Mouse (Mus musculus) layer of hippocampus, postnatal 25 days (tissue): ENCODE results near the gene Txlnb. TPM values are rescaled to one million over a fixed set of nuclear protein-coding genes. Genes with fewer than 3 reads are reported as not detected.
A peak's percentile ranks its signal among the peaks of the same experiment; 100 is the strongest.
"Not testable (repeated sequence)": the region's sequence is repeated elsewhere in the genome, so short reads cannot be mapped to it uniquely, and the experiment has no call there.

Experiments
- DNase-seq, 2 experiments: peaks; one replicate each; pipeline ENCODE4 v3.0.0; 2022; ENCODE audit warnings: mixed read lengths in 2 of 2, low spot score in 1 of 2; ENCODE audit errors: extremely low spot score in 1 of 2
- total RNA-seq, 2 experiments: library from RNA; stranded (reverse); gene quantifications; 2 replicates each; pipeline ENCODE4 v1.2.3; 2021

Gene Txlnb
- under 1 TPM; 0.28 to 0.34 TPM for total RNA-seq

GRCm38 (mm10) chr10:17795767-17796631 is at the start of gene Txlnb:
Gene Txlnb, plus strand, starts transcription at chr10:17796226.
- DNase-seq = peak in 1 of 2 experiments; percentile 15

DNA sequence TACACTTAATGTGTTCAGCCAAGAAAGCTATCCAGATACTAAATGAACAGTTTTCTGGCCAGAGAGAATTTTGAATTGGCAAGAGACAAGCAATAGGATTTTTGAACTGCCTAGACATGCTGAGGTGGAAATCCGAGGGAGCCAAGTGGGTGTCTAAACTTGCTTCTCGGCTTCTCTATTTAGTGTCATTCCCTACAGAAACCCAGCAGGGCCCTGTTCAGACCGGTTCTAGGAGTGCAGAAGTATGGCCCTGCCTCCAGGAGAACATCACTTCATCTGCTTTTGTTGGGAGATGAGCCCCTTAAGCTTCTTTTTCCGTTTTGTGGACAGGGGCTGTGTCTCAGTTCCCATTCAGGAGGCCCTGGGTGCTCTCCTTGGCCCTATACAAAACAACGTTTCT is 43.5 kb upstream of the Txlnb start:
- no peak for DNase-seq

DNA sequence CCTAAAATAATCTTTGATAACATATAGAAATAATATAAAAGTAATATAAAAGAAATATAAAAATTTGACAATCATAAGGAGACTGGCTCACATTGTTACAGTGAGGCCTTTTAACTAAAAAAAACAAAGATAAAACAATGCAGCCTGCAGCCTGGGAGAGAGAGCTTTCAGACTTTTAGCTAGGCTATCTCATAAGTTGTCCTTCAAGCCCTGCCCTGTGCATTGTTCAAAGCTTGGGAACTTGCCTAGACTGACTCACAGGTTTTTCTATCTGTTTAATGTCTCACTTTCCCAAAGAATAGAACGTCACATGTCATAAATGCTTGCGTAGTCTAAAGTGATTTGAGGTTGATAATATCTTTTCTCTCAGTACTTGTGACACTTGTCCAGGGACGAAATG is 36.3 kb upstream of the Txlnb start:
- DNase-seq = no peak

DNA sequence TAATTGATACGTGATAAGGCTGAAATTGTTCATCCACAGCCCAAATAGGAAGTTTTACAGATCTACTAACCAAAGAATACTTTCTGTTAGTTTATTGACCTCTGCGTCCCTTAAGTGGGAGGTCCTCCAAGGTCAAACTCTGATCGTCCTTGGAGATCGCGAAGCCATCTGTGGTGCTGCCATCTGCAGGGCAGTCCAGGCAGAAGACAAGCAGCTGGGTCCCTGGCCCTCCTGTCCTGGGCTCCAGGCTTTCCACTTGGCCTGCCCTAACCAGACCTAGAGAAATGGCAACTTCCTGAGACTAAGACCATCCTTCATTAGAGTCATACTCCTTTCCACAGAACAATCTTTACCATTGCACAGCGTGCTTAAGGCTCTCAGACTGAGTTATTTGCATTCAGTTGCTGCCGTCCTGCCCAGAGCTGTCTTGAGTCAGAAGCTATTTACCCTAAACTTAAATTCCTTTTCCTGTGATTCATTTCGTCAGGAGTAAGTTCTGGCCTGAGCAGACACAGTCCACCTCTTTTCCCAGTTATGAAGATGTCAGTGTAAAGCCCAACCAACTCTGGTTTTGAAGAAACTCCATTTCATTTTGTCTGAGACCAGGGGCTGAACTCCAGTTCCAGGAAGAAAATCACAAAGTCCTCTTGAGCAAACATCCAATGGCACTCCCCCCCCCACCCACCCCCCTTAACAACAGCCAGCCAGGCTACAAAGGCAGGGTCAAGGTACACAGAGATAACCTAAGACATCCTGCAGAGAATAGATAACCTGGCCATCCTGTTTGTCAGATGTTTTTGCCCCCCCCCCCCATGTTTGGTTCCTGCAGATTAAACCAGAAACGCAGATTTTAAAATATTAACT is 35.0 kb upstream of the Txlnb start:
- no peak for DNase-seq

DNA sequence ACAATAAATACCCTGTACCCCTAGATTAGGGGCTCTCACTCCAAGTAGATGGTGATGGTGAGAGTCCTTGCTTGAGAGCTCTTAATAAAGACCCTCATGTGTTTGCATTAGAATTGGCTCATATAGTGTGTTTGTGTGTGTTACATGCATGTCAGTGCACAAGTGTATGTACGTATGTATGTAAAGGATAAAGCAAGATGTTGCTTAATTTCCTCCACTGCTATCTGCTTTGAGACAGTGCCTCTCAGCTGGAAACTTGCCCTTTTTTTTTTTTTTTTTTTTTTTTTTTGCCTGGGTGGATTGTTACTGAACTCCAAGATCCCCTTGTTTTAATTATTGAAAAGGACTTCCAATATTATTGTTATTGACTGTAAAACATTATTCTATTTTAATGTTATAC is 34.4 kb upstream of the Txlnb start:
- no peak for DNase-seq

DNA sequence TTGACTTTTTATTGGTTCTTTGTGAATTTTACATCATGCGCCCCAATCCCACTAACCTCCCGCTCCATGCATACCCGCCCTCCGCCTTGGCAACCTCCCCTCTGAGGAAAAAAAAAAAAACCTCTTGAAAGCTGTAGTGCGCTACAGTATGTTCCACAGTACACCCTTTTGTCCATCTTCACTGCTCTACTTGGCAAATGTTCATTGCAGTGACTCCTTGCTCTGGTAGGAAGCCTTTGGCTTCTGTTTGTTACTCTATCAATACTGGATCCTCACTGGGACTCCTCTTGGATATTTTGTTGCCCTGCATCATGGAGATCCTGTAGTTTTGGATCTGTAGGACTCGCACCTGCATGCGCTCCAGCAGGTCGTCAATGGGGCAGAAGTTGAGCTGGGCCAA is 33.1 kb upstream of the Txlnb start:
- no peak for DNase-seq

- no peak for DNase-seq
These were observed 26.2 kb upstream of the Txlnb start for GRCm38 (mm10) chr10:17769856-17770255.

DNA sequence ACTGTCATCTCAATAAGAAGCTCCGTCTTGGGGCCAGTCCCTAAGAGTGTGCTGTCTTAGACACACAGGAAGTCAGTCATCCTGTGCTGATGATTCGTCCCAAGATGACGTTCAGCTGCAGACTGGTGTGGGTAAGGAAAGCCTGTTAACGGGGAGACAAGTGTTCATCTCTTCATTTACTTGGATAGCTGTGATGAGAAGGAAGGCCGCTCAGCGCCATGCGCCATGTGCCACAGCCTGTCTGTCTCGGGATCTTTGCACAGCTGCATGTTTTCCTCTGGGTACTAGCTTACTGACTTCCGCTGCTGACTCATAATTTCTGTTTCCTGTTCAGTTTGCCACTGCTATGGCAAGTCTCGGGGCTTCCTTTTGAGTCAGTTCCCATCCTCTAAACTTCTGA is 23.7 kb upstream of the Txlnb start:
- no peak for DNase-seq

- no peak for DNase-seq
These were observed 21.7 kb upstream of the Txlnb start for GRCm38 (mm10) chr10:17774366-17774765.

DNA sequence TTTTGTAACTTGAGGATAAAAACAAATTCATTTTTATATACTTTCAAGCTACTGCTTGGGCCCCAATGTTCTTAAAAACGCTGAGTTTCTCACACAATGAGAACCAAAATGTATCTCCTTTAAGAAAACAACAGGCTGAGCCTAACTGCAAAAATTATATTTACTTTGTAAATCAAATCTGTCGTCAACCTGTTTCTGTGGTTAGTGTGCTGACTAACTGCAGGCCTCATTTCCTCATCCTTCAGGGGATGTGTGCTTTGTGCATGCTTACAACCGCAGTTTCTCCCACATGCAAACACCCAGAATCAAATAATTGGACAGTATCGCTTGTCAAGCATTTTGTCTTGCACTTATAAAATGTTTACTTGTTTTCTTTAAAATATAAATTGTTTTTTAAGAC is 20.9 kb upstream of the Txlnb start:
- DNase-seq = no peak

DNA sequence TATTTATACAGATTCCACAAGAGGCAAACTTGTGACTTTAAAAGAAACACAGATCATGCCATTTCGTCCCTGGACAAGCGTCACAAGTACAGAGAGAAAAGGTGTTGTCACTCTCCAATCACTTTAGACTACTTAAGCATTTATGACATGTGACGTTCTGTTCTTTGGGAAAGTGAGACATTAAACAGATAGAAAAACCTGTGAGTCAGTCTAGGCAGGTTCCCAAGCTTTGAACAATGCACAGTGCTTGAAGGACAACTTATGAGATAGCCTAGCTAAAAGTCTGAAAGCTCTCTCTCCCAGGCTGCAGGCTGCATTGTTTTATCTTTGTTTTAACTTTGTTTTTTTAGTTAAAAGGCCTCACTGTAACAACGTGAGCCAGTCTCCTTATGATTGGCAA is 19.3 kb upstream of the Txlnb start:
- not testable (repeated sequence) for DNase-seq

GRCm38 (mm10) chr10:17786771-17787170 is 9.3 kb upstream of the Txlnb start:
- DNase-seq = no peak

DNA sequence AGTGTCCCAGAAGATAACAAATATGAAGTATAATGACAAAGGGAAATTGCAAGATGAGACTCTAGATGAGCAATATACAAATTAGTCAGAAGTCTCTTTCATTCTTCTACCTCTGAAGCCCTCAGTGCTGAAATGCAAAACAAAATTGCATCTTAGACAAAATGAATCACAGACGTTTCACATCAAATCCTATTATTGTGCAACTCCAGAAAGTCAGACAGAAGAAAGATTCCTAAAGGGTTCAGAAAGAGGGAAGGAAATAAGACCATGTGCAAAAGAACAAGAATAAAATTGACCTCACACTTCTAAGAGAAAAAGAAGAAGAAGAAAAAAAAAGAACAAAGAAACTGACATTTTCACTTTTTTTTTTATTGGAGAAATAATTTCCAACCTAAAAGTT is 8.1 kb upstream of the Txlnb start:
- no peak for DNase-seq

DNA sequence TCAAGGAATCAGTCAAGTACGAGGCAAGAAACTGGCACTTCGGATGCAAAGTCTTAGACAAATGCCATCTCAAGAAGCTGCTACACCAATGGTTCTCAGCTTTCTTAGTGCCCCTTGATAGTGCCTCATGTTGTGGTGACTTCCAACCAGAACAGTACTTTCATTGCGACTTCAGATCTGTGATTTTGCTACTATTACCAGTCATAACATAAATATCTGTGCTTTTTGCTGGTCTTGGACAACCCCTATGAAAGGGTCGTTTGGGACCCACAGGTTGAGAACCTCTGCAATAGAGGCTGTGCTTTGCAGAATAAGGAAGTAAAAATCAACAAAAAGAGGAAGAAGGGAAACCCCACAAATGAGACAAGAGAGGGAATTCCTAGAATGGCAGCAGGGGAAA is 7.7 kb upstream of the Txlnb start:
- no peak for DNase-seq

GRCm38 (mm10) chr10:17793926-17794325 is 2.1 kb upstream of the Txlnb start:
- no peak for DNase-seq

DNA sequence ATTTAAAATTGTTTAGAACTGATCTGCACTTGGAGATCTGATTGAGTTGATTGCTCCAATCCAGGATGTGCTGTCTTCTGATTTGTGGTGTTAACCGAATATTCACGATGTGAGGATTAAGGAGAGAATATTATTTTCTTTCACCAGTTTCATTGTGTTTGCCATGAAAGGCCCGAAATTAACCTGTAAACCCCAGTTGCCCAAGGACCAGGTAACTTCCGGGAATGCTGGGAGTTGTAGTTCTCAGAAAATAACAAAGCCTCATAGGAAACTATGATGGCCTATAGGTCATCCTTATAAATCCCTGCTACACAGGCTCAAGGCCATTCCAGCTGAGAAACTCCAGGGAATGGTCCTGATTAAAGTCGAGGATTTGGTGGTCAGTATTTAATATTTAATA is 1.6 kb upstream of the Txlnb start:
- DNase-seq = no peak

DNA sequence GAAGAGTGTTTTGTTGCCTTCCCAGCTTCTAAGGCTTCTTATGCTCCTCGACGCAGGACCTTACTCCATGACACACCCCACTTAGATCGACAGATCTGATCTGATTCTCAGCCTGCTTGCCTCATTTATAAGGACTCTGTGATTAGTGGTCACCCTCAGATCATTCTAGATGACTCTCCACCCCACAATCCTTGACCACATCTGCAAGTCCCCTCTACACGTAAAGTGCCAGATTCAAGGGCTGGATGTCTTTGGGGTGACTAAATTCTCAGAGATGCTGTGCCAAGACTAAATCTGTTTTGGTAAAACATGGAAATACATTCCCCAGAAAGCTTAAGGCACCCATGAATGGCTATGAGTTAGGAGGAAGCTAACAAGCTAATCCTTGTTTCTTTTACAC is 799 bp upstream of the Txlnb start:
- no peak for DNase-seq

GRCm38 (mm10) chr10:17796846-17797631 is 1.0 kb downstream of the Txlnb start:
- DNase-seq = no peak

GRCm38 (mm10) chr10:17797681-17798080 is 1.7 kb downstream of the Txlnb start:
- no peak for DNase-seq

- DNase-seq = no peak
These were observed 5.8 kb downstream of the Txlnb start for GRCm38 (mm10) chr10:17801788-17802187.

DNA sequence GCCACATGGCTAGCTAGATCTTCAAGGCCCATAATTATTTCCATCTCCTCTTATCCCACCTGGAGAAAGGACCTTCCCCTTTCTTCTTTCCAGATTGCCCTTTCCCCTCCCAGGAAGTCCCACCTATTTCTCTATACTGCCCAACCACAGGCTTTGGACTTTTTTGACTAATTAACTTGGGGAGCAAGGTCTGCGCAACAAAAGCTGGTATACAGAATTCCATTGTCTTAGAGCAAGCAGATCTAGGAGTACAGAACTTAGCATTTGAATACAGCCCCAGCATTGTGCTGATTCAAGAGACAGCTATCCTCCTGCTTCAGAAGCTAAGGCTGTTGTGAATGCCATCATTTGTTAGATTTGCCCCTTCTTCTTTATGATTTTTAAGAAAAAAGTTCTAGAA is 12.5 kb downstream of the Txlnb start:
- DNase-seq = no peak
